Mouse (Mus musculus) intestine, embryonic 14.5 days (tissue): ENCODE measurements around the gene H2-Ab1. TPM values are rescaled to one million over a fixed set of nuclear protein-coding genes. Genes with fewer than 3 reads are reported as not detected.

Experiments
- ATAC-seq: fragments of 200-750 bp; cut with Nextera tagmentation; replicated peaks from 2 replicates; pipeline ENCODE4 v1.8.0; 2017; ENCODE audit warnings: low read depth, moderate number of reproducible peaks, moderate TSS enrichment, moderate library complexity; ENCODE audit not compliant: low FRiP score, low TSS enrichment
- DNase-seq: peaks from one replicate; pipeline ENCODE4 v3.0.0-alpha.2; 2018; ENCODE audit warnings: low spot score
- H3K27ac ChIP-seq: fragments of 300-500 bp; sonication (generic); 2 replicates; pipeline ENCODE4 v1.5.1; 2014; ENCODE audit warnings: low read depth, mild to moderate bottlenecking, control low read depth
- H3K27me3 ChIP-seq: fragments of 300-500 bp; sonication (generic); replicated peaks from 2 replicates; pipeline ENCODE4 v1.6.1; 2014; ENCODE audit warnings: low read length, control low read depth; ENCODE audit not compliant: control insufficient read depth, insufficient read depth
- H3K36me3 ChIP-seq: fragments of 300-500 bp; sonication (generic); 2 replicates; pipeline ENCODE4 v1.6.1; 2014; ENCODE audit warnings: low read length, control low read depth; ENCODE audit not compliant: control insufficient read depth, insufficient read depth
- H3K4me1 ChIP-seq: fragments of 300-500 bp; sonication (generic); replicated peaks from 2 replicates; pipeline ENCODE4 v1.6.1; 2014; ENCODE audit warnings: low read length, control low read depth, mixed read lengths; ENCODE audit not compliant: control insufficient read depth, insufficient read depth
- H3K4me2 ChIP-seq: fragments of 300-500 bp; sonication (generic); 2 replicates; pipeline ENCODE4 v1.6.1; 2014; ENCODE audit warnings: low read length
- H3K4me3 ChIP-seq: fragments of 300-500 bp; sonication (generic); 2 replicates; pipeline ENCODE4 v1.5.1; 2014; ENCODE audit warnings: low read depth, low read length, control low read depth, mixed read lengths
- H3K9ac ChIP-seq: fragments of 300-500 bp; sonication (generic); 2 replicates; pipeline ENCODE4 v1.6.1; 2014; ENCODE audit warnings: mild to moderate bottlenecking, low read length
- H3K9me3 ChIP-seq: fragments of 300-500 bp; sonication (generic); 2 replicates; pipeline ENCODE4 v1.6.1; 2016; ENCODE audit warnings: low read length, control low read depth; ENCODE audit not compliant: control insufficient read depth
- WGBS: fragments of 180-500 bp; shearing (Covaris S2); extraction: QIAGEN DNeasy Blood & Tissue Kit; methylation state at CpG from one replicate; pipeline ENCODE4 v1.1.7; 2014; 5-methylcytosine and 5-hydroxymethylcytosine counted together
- polyA plus RNA-seq: library from polyadenylated mRNA; unstranded; fragments of >200 nt; fragmentation: Nextera tagmentation; extraction: Ambion mirVana; gene quantifications from 2 replicates; pipeline ENCODE4 v1.2.1, GENCODE M21; 2014

Gene H2-Ab1
- 12.2 and 12.9 TPM in 2 replicates for polyA plus RNA-seq

DNA sequence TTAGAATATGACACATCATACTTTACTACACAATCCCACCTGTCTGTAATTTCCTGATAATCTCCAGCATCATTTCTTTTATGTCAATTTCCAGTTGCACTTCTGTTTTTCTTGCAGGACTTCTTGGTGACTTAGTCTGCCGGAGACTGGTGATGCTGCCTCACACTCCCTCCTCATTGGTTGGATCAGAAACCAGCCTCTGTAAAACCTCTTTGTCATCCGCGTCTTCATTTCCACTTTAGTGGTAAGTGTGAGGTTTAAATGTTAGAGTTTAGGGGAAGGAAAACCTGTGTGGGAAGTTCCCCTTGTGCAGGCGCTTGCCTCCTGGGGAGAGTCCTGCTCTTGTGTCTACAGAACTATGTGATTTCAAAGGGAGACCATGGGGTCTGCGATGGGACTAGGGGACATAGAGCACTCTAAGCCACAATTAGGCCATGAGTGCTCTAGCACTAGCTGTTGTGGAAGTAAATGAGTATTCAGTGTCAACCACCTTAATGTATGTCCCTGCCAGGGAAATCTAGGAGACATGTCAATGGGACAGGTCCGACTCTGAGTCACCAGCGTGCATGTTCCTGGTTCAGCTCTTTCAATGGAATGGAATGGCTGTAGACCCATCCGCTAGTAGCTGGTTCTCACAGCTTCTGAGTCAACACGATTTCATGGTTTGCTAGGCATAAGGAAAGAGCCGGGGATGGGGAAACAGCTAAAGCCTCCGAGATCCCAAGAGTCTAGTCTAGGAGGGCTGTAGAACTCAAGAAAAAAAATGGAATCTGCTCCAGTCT is at the start of gene H2-Ab1:
H2-Ab1 (plus strand) TSS at position 96 of the 782 bp plus-strand sequence.
- ATAC-seq = no peak
- Histone ChIP-seq H3K27me3 (peaks cover 11% of the 10 kb centered on the region; the same call in 1 of the 2 replicates), H3K27ac (no peak within 1 kb of the TSS), H3K9me3 (no peaks in the 10 kb centered on the region; the same call in 1 of the 2 replicates), H3K4me2 (no peak within 1 kb of the TSS), H3K4me3 (no peak within 1 kb of the TSS), H3K36me3 (no peaks in the 10 kb centered on the region), H3K4me1 (peaks cover 15% of the 10 kb centered on the region), H3K9ac (no peak within 1 kb of the TSS)
- DNase-seq = peak; percentile 88
- 71% methylated on average over 11 of the region's 11 CpGs for WGBS

DNA sequence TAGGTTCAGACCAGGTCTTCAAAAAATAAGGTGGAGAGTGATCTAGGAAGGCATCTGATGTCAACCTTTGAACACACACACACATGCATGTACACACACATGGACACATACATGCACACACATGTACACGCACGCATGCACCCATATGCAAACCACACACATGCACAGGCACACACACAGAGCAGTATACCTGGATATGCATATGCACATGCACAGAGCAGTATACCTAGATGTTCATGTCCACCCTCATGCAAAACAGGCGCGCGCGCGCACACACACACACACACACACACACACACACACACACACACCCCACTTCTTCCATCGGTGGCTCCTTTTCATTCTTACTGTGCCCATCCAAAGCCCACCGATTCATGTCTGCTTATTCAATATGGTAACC is 49.6 kb upstream of the H2-Ab1 start:
- Histone ChIP-seq H3K27ac (no peak overlapping the region), H3K4me3 (no peak overlapping the region), H3K27me3 (peaks cover 49% of the 10 kb centered on the region), H3K4me2 (no peak overlapping the region), H3K36me3 (no peaks in the 10 kb centered on the region), H3K4me1 (peaks cover 5% of the 10 kb centered on the region; the same call in 1 of the 2 replicates), H3K9me3 (0 out of 2 replicates have a peak, but pooled peaks cover 3% of the 10 kb centered on the region), H3K9ac (no peak overlapping the region)
- ATAC-seq (no peak), DNase-seq (no peak)
- 96% methylated on average over 9 of the region's 9 CpGs for whole genome bisulfite sequencing

DNA sequence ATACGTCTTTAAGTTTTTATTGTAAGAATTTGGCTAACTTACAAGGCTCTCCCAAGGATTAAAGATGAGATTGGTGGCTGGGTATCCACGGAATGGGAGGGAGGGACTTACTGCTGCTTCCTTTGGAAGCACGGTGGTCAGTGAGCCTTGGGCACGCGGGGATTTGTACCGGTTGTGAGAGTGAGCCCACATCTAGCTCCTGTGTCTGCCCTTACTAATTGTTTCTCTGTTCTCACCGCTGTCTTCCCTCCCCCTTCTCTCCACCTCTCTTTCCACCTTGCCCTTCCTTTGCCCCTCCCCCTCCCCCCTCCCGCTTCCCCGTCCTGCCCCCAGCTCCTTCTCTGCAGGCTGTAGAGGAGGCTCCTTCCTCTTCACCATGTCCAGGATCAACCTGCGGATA is 49.1 kb upstream of the H2-Ab1 start:
- H3K27ac ChIP-seq = no peak overlapping the region
- H3K9me3 ChIP-seq = 0 out of 2 replicates have a peak, but pooled peaks cover 3% of the 10 kb centered on the region
- peaks cover 50% of the 10 kb centered on the region for H3K27me3 ChIP-seq
- DNase-seq (no peak), ATAC-seq (no peak)
- H3K4me3 ChIP-seq = no peak overlapping the region
- WGBS = 18% methylated on average over 10 of the region's 10 CpGs
- H3K4me1 ChIP-seq = peaks cover 5% of the 10 kb centered on the region; the same call in 1 of the 2 replicates
- H3K9ac ChIP-seq = no peak overlapping the region
- no peak overlapping the region for H3K4me2 ChIP-seq
- H3K36me3 ChIP-seq = no peaks in the 10 kb centered on the region

DNA sequence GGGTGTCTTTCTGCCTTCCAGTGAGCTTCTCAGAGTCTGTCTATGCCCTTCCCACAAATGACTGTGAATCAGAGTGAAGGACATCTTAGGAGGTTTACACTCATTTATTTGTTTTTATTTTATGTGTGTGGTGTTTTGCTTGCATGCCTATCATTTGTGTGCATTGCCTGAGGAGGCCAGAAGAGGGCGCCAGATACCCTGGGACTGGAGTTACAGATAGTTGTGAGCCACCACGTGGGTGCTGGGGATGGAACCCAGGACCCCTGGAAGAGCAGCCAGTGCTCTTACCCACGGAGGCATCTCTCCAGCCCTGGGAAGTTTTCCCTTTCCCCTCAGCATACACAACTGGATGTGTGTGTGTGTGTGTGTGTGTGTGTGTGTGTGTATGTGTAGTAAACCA is 47.8 kb upstream of the H2-Ab1 start:
- no peaks in the 10 kb centered on the region for H3K36me3 ChIP-seq
- 51% methylated on average over 3 of the region's 3 CpGs for WGBS
- peaks cover 58% of the 10 kb centered on the region for H3K27me3 ChIP-seq

DNA sequence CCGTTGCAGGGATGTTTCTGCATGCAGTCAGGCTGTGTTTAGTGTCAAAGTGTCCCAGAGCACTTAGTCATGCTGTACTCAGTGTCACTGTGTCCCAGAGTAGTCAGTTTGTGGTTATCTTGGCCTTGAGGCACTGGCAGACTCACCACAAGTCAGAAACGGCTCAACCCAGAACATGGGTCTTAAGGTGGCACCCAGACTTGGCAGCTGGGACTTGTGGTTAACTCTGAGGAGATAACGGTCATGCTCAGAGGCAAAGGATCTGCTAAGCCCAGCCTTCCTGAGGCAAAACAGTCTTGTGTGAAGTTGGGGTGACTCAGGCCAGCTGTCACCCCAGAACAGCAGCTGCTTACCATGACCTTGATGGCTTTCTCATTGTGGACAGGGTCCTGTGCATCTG is 46.9 kb upstream of the H2-Ab1 start:
- 0 out of 2 replicates have a peak, but pooled peaks cover 3% of the 10 kb centered on the region for H3K9me3 ChIP-seq
- H3K9ac ChIP-seq = no peak overlapping the region
- ATAC-seq (no peak), DNase-seq (no peak)
- no peak overlapping the region for H3K27ac ChIP-seq
- no peaks in the 10 kb centered on the region for H3K4me1 ChIP-seq
- no peaks in the 10 kb centered on the region for H3K36me3 ChIP-seq
- H3K4me3 ChIP-seq = no peak overlapping the region
- 55% methylated on average over 3 of the region's 3 CpGs for WGBS
- peaks cover 51% of the 10 kb centered on the region for H3K27me3 ChIP-seq
- no peak overlapping the region for H3K4me2 ChIP-seq

More for the DNA sequence above, 47.8 kb upstream of the H2-Ab1 start:
- DNase-seq (no peak), ATAC-seq (no peak)
- Histone ChIP-seq H3K4me1 (peaks cover 5% of the 10 kb centered on the region; the same call in 1 of the 2 replicates), H3K4me3 (no peak overlapping the region), H3K9me3 (0 out of 2 replicates have a peak, but pooled peaks cover 3% of the 10 kb centered on the region), H3K9ac (no peak overlapping the region), H3K27ac (no peak overlapping the region), H3K4me2 (no peak overlapping the region)

DNA sequence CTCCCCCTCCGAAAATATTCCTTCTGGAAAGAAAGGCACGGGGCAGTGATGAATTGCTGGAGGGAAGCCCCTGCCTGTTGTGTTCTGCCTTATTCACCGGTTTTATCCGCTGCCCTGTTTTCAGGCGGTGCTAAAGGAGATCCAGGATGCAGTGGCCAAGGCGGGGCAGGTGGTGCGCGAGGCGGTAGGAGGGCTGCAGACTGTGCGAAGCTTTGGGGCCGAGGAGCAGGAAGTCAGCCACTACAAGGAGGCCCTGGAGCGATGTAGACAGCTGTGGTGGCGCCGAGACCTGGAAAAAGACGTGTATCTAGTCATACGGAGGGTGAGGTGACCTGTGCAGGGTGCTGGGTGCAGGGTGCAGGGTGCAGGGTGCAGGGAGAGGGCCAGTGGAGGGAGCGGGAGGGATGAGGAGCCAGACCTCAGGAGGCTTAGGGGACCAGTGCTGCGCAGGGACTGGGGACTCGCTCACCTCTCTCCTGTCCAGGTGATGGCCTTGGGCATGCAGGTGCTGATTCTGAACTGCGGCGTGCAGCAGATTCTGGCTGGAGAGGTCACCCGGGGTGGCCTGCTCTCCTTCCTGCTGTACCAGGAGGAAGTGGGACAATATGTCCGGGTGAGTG is 45.6 kb upstream of the H2-Ab1 start:
- no peak for ATAC-seq
- H3K4me2 ChIP-seq = no peak overlapping the region
- H3K27ac ChIP-seq = no peak overlapping the region
- DNase-seq = no peak
- peaks cover 47% of the 10 kb centered on the region for H3K27me3 ChIP-seq
- H3K9ac ChIP-seq = no peak overlapping the region
- no peaks in the 10 kb centered on the region for H3K36me3 ChIP-seq
- 17% methylated on average over 23 of the region's 23 CpGs for WGBS
- H3K4me3 ChIP-seq = no peak overlapping the region
- no peaks in the 10 kb centered on the region for H3K4me1 ChIP-seq
- H3K9me3 ChIP-seq = 0 out of 2 replicates have a peak, but pooled peaks cover 3% of the 10 kb centered on the region

DNA sequence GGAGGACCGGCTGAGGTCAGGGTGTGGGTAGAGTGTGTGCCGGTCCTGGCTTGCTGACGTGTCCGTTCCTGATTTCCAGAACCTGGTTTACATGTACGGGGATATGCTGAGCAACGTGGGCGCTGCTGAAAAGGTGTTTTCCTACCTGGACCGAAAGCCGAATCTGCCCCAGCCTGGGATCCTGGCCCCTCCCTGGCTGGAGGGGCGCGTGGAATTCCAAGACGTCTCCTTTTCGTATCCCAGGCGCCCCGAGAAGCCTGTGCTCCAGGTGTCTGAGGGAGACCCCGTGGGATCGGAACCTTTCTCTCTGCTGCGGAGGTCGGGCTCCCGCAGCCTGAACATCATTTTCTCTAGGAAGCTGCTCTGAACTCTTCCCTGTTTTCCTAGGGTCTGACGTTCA is 43.6 kb upstream of the H2-Ab1 start:
- DNase-seq = no peak
- H3K4me3 ChIP-seq = no peak overlapping the region
- H3K9me3 ChIP-seq = 0 out of 2 replicates have a peak, but pooled peaks cover 3% of the 10 kb centered on the region
- H3K4me2 ChIP-seq = no peak overlapping the region
- H3K36me3 ChIP-seq = no peaks in the 10 kb centered on the region
- no peak overlapping the region for H3K27ac ChIP-seq
- no peaks in the 10 kb centered on the region for H3K4me1 ChIP-seq
- peaks cover 43% of the 10 kb centered on the region for H3K27me3 ChIP-seq
- 48% methylated on average over 21 of the region's 21 CpGs for WGBS
- H3K9ac ChIP-seq = no peak overlapping the region
- ATAC-seq = no peak

DNA sequence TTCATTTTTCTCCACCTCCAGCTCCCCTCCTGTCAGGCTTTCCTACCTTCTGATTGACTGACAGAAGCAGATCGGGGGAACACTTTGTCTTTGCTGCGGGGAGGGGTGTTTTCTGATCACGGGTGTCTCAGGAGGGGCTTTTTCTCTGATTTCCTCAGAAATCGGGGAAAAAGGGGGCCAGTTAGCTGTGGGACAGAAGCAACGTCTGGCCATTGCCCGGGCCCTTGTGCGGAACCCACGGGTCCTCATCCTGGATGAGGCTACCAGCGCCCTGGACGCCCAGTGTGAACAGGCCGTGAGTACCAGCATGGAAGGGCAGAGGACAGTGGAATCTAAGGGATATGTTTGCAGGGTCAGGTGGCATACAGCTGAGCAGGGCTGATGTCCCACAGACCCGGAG is 42.3 kb upstream of the H2-Ab1 start:
- Histone ChIP-seq H3K27me3 (peaks cover 43% of the 10 kb centered on the region), H3K27ac (no peak overlapping the region), H3K9ac (no peak overlapping the region), H3K4me1 (no peaks in the 10 kb centered on the region), H3K4me2 (no peak overlapping the region), H3K4me3 (no peak overlapping the region), H3K36me3 (no peaks in the 10 kb centered on the region), H3K9me3 (0 out of 2 replicates have a peak, but pooled peaks cover 2% of the 10 kb centered on the region)
- 81% methylated on average over 12 of the region's 12 CpGs for WGBS
- DNase-seq (no peak), ATAC-seq (no peak)
